Mouse (Mus musculus): ENCODE data around the gene Uqcr10. TPM values are rescaled to one million over a fixed set of nuclear protein-coding genes. Genes with fewer than 3 reads are reported as not detected.

Uqcr10 gene
- polyA plus RNA-seq, 1 experiment from 2014 or later = 530 TPM

DNA sequence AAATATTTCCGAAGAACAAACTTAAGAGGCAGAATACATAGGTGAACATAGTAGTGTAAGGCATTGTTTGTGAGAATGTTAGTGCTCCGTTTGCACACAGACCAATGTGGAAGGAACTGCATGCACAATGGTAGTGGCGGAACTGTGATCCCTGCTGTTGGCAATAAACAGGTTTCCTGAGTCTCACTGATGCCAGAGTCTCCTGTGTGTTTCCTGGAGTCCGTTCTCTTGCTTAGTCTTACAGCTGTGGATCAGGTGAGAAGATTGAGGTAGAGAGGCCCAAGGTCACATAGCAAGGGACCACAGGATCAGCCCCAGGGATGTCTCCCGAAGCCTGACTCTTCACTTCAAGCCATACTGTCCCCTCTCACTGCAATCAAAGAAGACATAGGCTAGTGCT is 18.6 kb downstream of the Uqcr10 start:
- no peak overlapping the region for H3K4me2 ChIP-seq (replicated peaks)
- no peaks in the 10 kb centered on the region for H3K4me1 ChIP-seq
- no peak overlapping the region for H3K27ac ChIP-seq (replicated peaks)
- WGBS = 83% methylated on average over 5 of the region's 5 CpGs
- H3K4me3 ChIP-seq = no peak overlapping the region
- no peaks in the 10 kb centered on the region for H3K9me3 ChIP-seq
- no peak overlapping the region for H3K9ac ChIP-seq (replicated peaks)
- no peaks in the 10 kb centered on the region for H3K27me3 ChIP-seq
- H3K36me3 ChIP-seq = peaks cover 36% of the 10 kb centered on the region
- no peak for ATAC-seq (ENCODE audit: low FRiP score, low read depth)

DNA sequence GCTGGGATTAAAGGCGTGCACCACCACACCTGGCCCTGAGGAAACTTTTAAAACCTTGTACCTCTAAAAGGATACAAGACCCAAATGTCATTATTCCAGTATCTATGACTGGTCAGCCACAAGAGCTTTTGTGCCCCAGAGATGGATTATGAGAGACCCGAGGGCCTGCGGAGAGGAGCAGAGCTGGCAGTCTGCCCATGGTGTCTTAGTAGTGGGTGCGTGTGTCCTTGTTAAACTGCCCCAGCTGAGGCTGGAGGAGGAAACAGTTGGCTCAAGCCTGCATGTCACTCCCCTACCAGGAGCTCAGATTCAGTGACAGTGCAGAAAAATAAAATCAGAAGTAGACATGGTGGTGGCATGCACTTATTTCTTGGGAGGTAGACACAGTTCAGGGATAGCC is 19.1 kb downstream of the Uqcr10 start:
- Histone ChIP-seq H3K4me2 (replicated peaks) (no peak overlapping the region), H3K27ac (replicated peaks) (no peak overlapping the region), H3K9ac (replicated peaks) (no peak overlapping the region), H3K4me3 (no peak overlapping the region), H3K36me3 (peaks cover 39% of the 10 kb centered on the region), H3K4me1 (no peaks in the 10 kb centered on the region), H3K27me3 (no peaks in the 10 kb centered on the region), H3K9me3 (no peaks in the 10 kb centered on the region)
- 93% methylated on average over 4 of the region's 4 CpGs for WGBS
- ATAC-seq (ENCODE audit: low FRiP score, low read depth) = no peak

DNA sequence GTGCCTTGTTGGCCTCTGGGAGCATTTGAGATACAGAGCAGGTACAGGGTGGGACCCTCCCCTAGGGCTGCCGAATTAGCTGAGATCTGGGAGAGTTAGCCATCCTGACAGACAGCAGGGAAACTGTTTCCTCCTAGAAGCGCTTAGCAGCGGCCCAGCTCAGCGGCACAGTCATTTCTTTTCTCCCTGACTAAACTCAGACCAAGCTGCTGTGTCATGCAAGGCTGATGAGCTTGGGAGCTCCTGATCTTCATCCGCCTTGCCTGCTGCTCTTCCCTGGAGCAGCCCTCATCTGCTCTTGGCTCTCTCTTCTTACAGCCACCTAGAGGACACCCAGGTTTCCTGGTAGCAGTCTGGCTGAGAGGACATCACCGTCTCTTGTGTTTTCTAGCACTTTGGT is 20.0 kb downstream of the Uqcr10 start:
- Histone ChIP-seq H3K36me3 (peaks cover 46% of the 10 kb centered on the region), H3K27me3 (no peaks in the 10 kb centered on the region), H3K4me3 (no peak overlapping the region), H3K4me1 (no peaks in the 10 kb centered on the region), H3K27ac (replicated peaks) (no peak overlapping the region), H3K4me2 (replicated peaks) (no peak overlapping the region), H3K9ac (replicated peaks) (no peak overlapping the region), H3K9me3 (no peaks in the 10 kb centered on the region)
- 80% methylated on average over 6 of the region's 6 CpGs for WGBS
- ATAC-seq (ENCODE audit: low FRiP score, low read depth) = no peak

DNA sequence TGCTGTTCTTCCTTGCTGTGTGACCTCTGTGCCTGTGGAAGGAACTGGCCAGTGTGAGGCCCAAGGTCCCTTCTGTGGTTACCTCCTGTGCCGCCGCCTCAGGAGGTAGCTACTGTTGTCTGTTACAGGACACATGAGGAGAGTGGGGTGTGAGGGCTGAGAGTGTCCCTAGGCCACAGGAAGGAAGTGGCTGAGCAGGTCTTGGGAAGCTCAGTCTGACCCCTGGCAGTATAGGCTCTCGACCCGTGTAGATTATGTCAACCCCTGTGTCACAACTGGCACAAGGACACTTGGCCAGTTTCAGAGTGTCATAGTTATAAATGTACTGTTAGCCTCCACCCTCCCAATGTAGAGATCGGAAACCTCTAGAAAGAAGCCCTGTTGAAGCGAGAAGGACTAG is 20.6 kb downstream of the Uqcr10 start:
- peaks cover 48% of the 10 kb centered on the region for H3K36me3 ChIP-seq
- H3K4me3 ChIP-seq = no peak overlapping the region
- H3K9me3 ChIP-seq = no peaks in the 10 kb centered on the region
- no peaks in the 10 kb centered on the region for H3K27me3 ChIP-seq
- H3K27ac ChIP-seq (replicated peaks) = no peak overlapping the region
- no peak for ATAC-seq (ENCODE audit: low FRiP score, low read depth)
- H3K9ac ChIP-seq (replicated peaks) = no peak overlapping the region
- WGBS = 90% methylated on average over 6 of the region's 6 CpGs
- no peaks in the 10 kb centered on the region for H3K4me1 ChIP-seq
- no peak overlapping the region for H3K4me2 ChIP-seq (replicated peaks)

DNA sequence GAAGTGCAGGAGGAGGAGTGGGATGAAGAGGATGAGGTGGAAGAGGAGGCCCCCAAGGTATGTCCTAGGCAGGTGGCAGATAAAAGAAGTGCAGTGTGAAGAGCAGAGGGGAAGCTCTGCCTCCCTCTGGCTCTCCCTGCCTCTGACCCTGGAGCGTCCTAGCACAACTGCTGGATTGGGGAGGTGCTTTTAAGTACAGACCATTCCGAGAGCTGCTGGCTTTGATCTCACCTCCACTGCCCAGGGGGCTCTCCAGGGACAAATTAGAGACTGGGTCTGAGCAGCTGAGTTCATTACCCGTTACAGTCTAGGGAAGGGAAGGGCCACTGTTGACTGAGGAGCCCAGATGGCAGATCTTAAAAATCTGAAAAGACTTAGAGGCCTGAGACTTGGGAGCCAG is 24.0 kb downstream of the Uqcr10 start:
- Histone ChIP-seq H3K9ac (replicated peaks) (no peak overlapping the region), H3K4me2 (replicated peaks) (no peak overlapping the region), H3K27me3 (no peaks in the 10 kb centered on the region), H3K36me3 (peaks cover 70% of the 10 kb centered on the region), H3K4me1 (no peaks in the 10 kb centered on the region), H3K9me3 (no peaks in the 10 kb centered on the region), H3K4me3 (no peak overlapping the region), H3K27ac (replicated peaks) (peak overlapping the region; percentile 22)
- ATAC-seq (ENCODE audit: low FRiP score, low read depth) = peak; percentile 27; the same call in 1 of the 2 replicates
- 50% methylated on average over 3 of the region's 3 CpGs for WGBS

DNA sequence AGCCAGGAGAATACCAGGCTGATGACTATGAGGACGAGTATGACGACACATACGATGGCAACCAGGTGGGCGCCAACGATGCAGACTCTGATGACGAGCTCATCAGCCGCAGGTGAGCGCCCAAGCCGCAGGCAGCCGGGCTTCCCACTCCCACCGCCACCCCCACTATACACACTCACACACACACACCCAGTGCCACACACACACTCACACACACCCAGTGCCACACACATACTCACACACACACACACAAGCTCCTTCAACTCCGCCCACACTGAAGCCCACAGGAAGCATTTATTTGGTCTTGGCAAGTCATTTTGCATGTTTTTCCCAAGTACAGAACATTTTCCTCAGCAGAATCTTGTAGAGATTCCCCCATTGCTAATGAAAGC is 24.7 kb downstream of the Uqcr10 start:
- Histone ChIP-seq H3K4me2 (replicated peaks) (no peak overlapping the region), H3K27ac (replicated peaks) (no peak overlapping the region; the same call in 1 of the 2 replicates), H3K4me1 (no peaks in the 10 kb centered on the region), H3K9me3 (no peaks in the 10 kb centered on the region), H3K9ac (replicated peaks) (no peak overlapping the region), H3K36me3 (peaks cover 75% of the 10 kb centered on the region), H3K27me3 (no peaks in the 10 kb centered on the region), H3K4me3 (no peak overlapping the region)
- no peak for ATAC-seq (ENCODE audit: low FRiP score, low read depth)
- 91% methylated on average over 12 of the region's 12 CpGs for WGBS

DNA sequence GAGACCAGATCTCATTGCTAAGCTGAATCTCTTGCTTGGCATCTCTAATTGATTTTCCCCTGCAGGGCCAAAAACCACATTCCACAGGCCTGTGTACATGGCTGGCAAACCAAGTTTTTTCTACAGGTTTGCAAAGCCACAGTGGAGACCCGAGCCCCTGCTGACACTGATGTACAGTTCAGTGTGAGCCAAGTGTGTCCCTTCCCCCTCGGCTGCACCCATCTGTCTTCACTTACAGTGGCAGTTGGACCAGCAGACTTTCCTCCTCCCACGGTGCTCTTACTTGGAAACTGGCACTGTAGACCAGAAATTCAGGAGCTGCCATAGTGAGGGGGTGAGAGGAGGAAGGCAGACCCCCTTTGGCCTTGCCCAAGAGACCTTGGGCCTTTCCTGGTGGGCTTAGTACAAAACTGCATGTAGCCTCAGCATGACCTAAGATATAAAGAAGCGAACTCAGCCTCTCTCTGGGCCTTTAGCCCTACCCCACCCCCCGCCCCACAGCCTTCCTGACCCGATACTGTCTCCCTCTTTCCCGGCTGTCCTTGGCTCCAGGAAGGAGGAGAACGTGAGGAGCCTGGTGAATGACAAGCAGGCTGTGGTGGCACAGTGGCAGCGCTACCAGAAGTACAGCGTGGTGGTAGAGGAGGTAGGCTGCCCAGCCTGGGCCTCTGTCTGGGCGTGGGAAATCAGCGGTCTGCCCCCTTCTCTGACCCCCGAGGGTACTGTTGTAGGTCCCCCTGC is 25.3 kb downstream of the Uqcr10 start:
- Histone ChIP-seq H3K4me3 (no peak overlapping the region), H3K9me3 (no peaks in the 10 kb centered on the region), H3K4me2 (replicated peaks) (no peak overlapping the region), H3K27me3 (no peaks in the 10 kb centered on the region), H3K9ac (replicated peaks) (no peak overlapping the region), H3K4me1 (no peaks in the 10 kb centered on the region), H3K27ac (replicated peaks) (no peak overlapping the region; the same call in 1 of the 2 replicates), H3K36me3 (peaks cover 74% of the 10 kb centered on the region)
- 85% methylated on average over 13 of the region's 13 CpGs for WGBS
- ATAC-seq (ENCODE audit: low FRiP score, low read depth) = no peak

DNA sequence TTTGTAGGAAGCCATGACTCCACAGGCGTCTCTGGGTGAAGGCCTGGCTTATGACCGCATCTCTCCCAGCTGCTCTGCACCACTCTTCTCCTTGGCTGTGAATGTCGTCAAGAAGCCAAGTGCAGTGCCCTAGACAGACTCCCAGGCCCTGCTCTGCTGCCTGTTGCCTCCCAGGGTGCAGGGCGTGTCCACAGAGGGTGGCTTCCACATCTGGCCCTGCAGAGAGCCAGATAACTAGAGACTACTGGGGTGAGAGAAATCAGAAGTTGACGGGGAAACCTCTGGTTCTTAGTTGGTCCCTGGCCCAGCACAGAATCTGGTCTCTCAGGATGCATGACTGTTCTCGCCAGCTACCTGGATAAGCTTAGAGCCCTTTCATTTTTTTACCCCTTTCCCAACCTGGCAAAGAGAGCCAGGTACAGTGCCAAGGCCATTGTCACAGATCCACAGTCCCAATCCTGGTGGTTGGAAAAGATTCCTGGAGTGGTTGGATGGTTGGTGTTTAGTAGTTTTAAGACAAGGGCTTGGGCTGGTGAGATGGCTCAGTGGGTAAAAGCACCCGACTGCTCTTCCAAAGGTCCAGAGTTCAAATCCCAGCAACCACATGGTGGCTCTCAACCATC is 26.8 kb downstream of the Uqcr10 start:
- H3K36me3 ChIP-seq = peaks cover 75% of the 10 kb centered on the region
- no peaks in the 10 kb centered on the region for H3K9me3 ChIP-seq
- no peak overlapping the region for H3K27ac ChIP-seq (replicated peaks)
- H3K9ac ChIP-seq (replicated peaks) = no peak overlapping the region
- H3K27me3 ChIP-seq = no peaks in the 10 kb centered on the region
- no peaks in the 10 kb centered on the region for H3K4me1 ChIP-seq
- no peak overlapping the region for H3K4me3 ChIP-seq
- no peak overlapping the region for H3K4me2 ChIP-seq (replicated peaks)
- 85% methylated on average over 7 of the region's 7 CpGs for WGBS
- no peak for ATAC-seq (ENCODE audit: low FRiP score, low read depth)

DNA sequence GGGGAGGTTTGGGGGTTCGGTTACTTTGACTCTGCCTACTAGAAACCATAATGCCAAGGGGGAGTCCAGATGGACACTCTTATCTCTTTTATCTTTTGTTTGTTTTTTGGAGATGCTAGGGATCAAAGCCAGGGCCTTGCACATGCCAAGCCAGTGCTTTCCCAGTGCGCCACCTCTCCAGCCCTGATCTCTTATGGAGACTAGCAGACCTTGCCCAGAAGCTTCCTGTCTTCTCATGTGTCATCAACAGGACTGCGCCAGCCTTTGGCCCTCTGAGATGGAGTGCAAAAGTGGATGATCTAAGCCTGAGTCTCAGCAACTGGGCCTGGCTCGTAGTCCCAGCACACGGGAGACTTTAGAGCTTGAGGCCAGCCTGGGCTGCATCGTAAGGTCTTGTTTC is 28.4 kb downstream of the Uqcr10 start:
- no peak overlapping the region for H3K27ac ChIP-seq (replicated peaks)
- 93% methylated on average over 6 of the region's 6 CpGs for WGBS
- H3K4me2 ChIP-seq (replicated peaks) = no peak overlapping the region
- H3K27me3 ChIP-seq = no peaks in the 10 kb centered on the region
- no peak overlapping the region for H3K4me3 ChIP-seq
- H3K4me1 ChIP-seq = no peaks in the 10 kb centered on the region
- peaks cover 68% of the 10 kb centered on the region for H3K36me3 ChIP-seq
- H3K9me3 ChIP-seq = no peaks in the 10 kb centered on the region
- H3K9ac ChIP-seq (replicated peaks) = no peak overlapping the region
- no peak for ATAC-seq (ENCODE audit: low FRiP score, low read depth)

DNA sequence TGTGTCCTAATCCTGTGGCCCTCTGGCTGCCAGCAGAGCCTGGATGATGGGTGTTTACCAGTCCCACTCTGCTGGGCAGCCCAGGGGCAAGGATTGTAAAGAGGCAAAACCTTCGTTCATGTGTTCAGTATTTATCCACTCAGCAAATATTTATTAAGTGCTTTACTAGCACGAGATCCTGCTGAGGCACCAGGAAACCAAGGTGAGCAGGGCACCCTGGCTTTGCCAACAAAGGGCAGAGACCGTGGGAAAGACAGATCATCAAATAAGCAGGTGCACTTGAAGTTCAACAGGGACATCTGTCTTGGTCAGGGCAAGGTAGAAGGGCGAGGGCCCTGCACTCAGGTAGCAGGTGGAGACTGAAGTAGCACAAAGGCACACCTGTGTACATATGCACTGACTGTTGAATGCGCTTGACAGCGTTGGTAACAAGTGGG is 29.0 kb downstream of the Uqcr10 start:
- ATAC-seq (ENCODE audit: low FRiP score, low read depth) = no peak
- Histone ChIP-seq H3K9ac (replicated peaks) (no peak overlapping the region), H3K9me3 (no peaks in the 10 kb centered on the region), H3K4me2 (replicated peaks) (no peak overlapping the region), H3K4me1 (no peaks in the 10 kb centered on the region), H3K36me3 (peaks cover 70% of the 10 kb centered on the region), H3K27ac (replicated peaks) (no peak overlapping the region), H3K4me3 (no peak overlapping the region), H3K27me3 (no peaks in the 10 kb centered on the region)
- WGBS = 92% methylated on average over 6 of the region's 6 CpGs

DNA sequence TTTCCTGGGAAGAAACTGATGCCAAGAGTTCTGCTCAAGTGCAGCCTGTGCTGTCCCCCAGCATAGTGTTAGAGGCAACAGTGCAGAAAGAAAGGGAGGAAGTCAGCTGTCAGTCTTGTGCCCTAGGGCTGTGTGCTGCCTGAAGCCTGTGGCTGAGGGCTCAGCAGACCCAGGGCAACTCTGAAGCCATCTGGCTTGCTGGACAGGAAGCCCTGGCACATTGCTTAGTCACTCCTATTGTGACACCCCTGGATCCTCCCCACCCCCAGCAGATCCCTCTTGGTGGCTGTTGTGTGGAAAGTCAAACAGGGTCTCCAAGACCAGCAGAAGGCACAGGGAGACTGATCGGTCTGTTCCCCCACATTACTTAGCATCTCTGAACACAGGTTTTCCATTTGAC is 29.5 kb downstream of the Uqcr10 start:
- no peak overlapping the region for H3K9ac ChIP-seq (replicated peaks)
- H3K4me1 ChIP-seq = no peaks in the 10 kb centered on the region
- no peak overlapping the region for H3K4me3 ChIP-seq
- WGBS = 94% methylated on average over 1 of the region's 1 CpGs
- no peaks in the 10 kb centered on the region for H3K9me3 ChIP-seq
- no peaks in the 10 kb centered on the region for H3K27me3 ChIP-seq
- H3K27ac ChIP-seq (replicated peaks) = no peak overlapping the region
- no peak for ATAC-seq (ENCODE audit: low FRiP score, low read depth)
- H3K4me2 ChIP-seq (replicated peaks) = no peak overlapping the region
- H3K36me3 ChIP-seq = peaks cover 65% of the 10 kb centered on the region

DNA sequence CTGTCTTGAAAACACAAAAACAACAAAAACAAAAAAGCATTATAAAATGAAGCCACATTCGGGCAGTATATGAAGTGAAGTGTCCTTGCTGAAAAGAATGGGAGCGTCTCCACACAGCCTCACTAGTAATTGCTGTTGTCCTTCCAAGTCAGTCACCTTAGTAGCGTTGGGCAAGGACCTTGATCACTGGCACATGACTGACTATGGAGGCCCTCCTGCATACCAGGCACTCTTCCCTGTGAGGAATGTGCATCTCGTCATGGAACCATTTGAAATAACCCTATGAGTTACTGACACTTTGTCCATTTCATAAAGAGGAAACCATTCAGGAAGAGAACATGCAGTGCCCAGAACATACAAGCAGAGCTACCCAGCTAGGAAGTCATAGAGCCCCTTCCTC is 32.4 kb downstream of the Uqcr10 start:
- Histone ChIP-seq H3K27me3 (no peaks in the 10 kb centered on the region), H3K4me1 (no peaks in the 10 kb centered on the region), H3K4me2 (replicated peaks) (no peak overlapping the region), H3K9ac (replicated peaks) (no peak overlapping the region), H3K4me3 (no peak overlapping the region), H3K27ac (replicated peaks) (no peak overlapping the region), H3K9me3 (no peaks in the 10 kb centered on the region), H3K36me3 (peaks cover 58% of the 10 kb centered on the region)
- ATAC-seq (ENCODE audit: low FRiP score, low read depth) = no peak
- WGBS = 92% methylated on average over 4 of the region's 4 CpGs
